Mouse (Mus musculus) olfactory bulb, adult 2 months (tissue): ENCODE data around the gene Tpk1. TPM values are rescaled to one million over a fixed set of nuclear protein-coding genes. Genes with fewer than 3 reads are reported as not detected.

Experiments used
- H3K27ac ChIP-seq: fragments of 200-500 bp; 2 replicates; pipeline ENCODE4 v1.5.1; 2012; ENCODE audit warnings: low read depth, low read length; ENCODE audit not compliant: insufficient read depth
- H3K4me1 ChIP-seq: fragments of 200-500 bp; 2 replicates; pipeline ENCODE4 v1.6.1; 2012; ENCODE audit warnings: low read length; ENCODE audit not compliant: control insufficient read depth, insufficient read depth
- H3K4me3 ChIP-seq: fragments of 200-500 bp; 2 replicates; pipeline ENCODE4 v1.5.1; 2012; ENCODE audit warnings: mild to moderate bottlenecking, low read depth, low read length, moderate library complexity; ENCODE audit not compliant: insufficient read depth
- CTCF ChIP-seq: fragments of 200-500 bp; IDR thresholded peaks from 2 replicates; pipeline ENCODE4 v1.5.1; 2012; ENCODE audit warnings: low read depth, mild to moderate bottlenecking, low read length, moderate library complexity; ENCODE audit not compliant: insufficient read depth
- POLR2A ChIP-seq: fragments of 200-500 bp; IDR thresholded peaks from 2 replicates; pipeline ENCODE4 v1.6.1; 2012; ENCODE audit warnings: mild to moderate bottlenecking, low read depth, low read length, moderate library complexity; ENCODE audit not compliant: insufficient read depth
- whole genome bisulfite sequencing: fragments of 180-500 bp; shearing (Covaris S2); methylation state at CpG from one replicate; pipeline ENCODE4 v1.1.7; 2018; 5-methylcytosine and 5-hydroxymethylcytosine counted together
- polyA plus RNA-seq: library from polyadenylated mRNA; stranded (reverse); fragments of >200 nt; gene quantifications from 2 replicates; pipeline ENCODE4 v1.2.4, GENCODE M21; 2012; ENCODE audit warnings: low replicate concordance; ENCODE audit not compliant: missing spikeins, insufficient read depth, insufficient read length

Gene Tpk1
- polyA plus RNA-seq, 1 experiment: not detected

DNA sequence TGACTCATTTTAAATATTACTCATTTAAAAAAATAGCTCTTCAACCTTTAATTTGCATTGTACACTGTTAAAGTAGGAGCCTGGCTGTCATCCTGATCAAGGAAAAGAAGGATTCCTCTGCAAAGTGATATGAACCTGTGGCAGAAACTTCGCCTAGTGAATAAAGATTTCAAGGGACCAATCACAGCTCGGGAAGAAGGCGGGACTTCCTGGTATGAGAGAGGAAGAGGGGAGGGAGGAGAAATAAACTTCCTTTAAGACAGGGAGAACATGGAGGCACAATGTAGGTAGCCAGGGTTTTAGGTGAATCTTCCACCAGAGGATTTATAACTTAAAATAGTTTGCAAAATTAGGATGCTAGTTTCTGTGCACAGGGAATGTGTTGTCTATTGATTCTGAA lies 223.9 kb downstream of the Tpk1 start:
- WGBS: 93% methylated on average over 3 of the region's 3 CpGs

DNA sequence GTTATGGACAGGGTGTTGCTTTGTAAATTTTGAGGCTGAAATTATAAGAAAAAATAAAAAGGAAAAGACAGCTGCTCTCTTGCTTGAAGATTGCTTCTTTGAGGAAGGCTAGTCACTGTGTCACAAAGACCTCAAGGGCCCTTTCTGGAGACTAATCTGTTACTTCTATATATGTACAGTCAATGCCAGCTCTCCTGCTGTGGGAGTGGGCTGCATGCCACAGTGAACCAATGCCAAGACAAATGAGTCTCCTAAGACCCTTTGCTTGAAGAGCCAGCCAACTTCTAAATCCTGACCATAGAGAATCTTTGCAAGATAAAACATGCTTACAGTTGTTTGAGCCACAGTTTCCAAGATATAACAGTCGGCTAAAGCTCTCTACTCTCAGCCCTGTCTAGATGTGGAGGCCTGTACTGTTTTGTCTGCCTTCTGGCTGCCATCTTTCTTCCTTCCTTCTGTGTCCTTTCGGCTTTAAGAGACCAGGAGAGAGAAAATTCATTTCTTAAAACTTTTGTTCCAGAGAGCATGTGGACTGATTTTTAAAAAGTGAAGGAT lies 230.0 kb downstream of the Tpk1 start:
- no peak overlapping the region for H3K27ac ChIP-seq
- TF ChIP-seq CTCF: no peak
- TF ChIP-seq POLR2A: no peak
- H3K4me1 ChIP-seq: no peaks in the 10 kb centered on the region
- no peak overlapping the region for H3K4me3 ChIP-seq
- 40% methylated on average over 2 of the region's 2 CpGs for WGBS

More for the DNA sequence above, 223.9 kb downstream of the Tpk1 start:
- no peak for TF ChIP-seq CTCF
- TF ChIP-seq POLR2A: no peak
- no peak overlapping the region for H3K27ac ChIP-seq
- no peaks in the 10 kb centered on the region for H3K4me1 ChIP-seq
- no peak overlapping the region for H3K4me3 ChIP-seq

DNA sequence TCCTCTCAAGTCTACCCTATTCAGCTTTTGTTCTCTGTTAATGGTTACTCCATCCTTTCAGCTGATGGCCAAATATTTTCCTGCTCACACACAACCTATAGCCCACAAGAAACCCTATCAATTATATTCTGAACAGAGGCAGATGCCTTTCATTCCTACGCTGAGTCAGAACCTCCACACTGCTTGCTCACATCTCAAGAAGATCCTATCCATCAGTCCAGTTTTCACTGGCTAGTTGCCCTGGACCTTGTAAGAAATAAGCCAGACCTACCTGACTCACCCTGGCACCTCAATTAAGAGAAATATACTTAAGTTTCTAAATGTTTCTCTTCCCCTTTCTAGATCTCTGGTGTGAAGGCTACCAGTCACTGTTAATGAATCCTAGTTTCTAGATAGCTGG lies 231.7 kb downstream of the Tpk1 start:
- no peak for TF ChIP-seq CTCF
- H3K4me1 ChIP-seq: no peaks in the 10 kb centered on the region
- no peak overlapping the region for H3K4me3 ChIP-seq
- 93% methylated on average over 1 of the region's 1 CpGs for WGBS
- H3K27ac ChIP-seq: no peak overlapping the region

DNA sequence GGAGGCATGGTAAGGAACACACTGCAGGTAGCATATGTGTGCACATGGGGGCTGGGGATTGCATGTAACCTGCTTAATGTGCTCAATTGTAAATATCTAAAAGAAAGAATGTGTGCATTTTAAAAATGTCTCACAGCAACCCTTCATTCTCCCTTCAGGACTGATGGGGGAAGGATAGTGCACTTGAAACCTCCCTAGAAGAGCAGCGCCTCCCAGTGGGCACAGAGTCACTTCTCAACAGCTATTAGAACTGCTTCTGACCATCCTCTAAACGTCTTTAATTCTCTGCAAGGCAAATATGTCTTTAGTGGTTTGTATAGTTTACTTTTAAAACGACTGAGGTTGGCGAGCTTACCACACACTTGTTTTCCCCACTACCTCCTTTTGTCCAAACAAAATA lies 241.1 kb downstream of the Tpk1 start:
- 60% methylated on average over 4 of the region's 4 CpGs for WGBS
- TF ChIP-seq CTCF: no peak
- no peak for TF ChIP-seq POLR2A

DNA sequence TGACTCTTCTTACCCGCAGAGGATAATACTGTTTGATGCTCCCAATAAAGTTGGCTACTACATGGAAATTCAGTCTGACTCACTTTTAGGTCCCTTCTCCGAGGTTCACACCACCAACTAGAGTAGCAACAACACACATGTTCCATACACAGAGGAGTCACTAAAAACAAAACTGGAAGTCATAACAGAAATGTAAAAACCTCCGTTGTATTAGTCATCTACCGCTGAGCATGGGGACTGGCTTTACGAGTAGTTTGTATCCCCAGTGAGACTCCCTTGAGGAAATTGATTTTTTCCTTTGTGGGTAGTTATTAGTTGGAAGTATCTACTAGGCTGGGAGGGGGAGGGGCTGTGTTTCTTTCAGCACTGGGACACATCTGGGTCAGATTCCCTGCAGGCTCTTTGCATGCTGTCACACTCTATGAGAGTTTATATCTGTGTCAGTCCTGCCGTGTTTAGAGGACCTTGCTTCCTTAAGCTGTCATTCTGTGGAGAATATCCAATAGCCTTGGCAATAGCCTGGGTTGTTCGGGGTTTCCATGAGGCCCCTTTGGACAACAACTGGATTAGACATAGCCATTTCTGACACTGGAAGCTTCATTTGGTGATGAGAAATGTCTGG lies 245.6 kb downstream of the Tpk1 start:
- Histone ChIP-seq H3K27ac (no peak overlapping the region), H3K4me1 (no peaks in the 10 kb centered on the region), H3K4me3 (no peak overlapping the region)
- WGBS: 79% methylated on average over 7 of the region's 7 CpGs
- no peak for TF ChIP-seq CTCF
- TF ChIP-seq POLR2A: no peak

More for the DNA sequence above, 241.1 kb downstream of the Tpk1 start:
- Histone ChIP-seq H3K4me1 (no peaks in the 10 kb centered on the region), H3K27ac (no peak overlapping the region), H3K4me3 (no peak overlapping the region)

DNA sequence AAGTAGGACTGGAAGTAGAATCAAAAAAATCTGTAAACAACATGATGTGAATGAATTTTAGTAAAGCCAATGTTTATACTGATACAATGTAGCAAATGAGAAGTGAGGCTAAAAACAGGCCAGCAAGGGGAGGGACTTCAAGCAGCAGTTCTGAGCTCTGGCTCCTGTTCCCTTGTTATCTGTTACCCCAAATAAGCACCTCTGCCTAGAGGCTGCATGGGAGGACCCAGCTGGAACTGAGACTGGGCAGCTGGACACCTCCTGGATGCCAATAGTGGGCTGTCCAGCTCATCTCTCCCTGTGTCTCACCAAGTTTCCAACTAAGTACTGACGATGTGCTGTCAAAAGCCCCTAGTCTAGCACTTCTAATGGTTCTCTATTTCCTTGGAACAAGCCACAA lies 257.1 kb downstream of the Tpk1 start:
- 74% methylated on average over 1 of the region's 1 CpGs for WGBS
- TF ChIP-seq CTCF: no peak
- no peak for TF ChIP-seq POLR2A
- Histone ChIP-seq H3K4me3 (no peak overlapping the region), H3K27ac (no peak overlapping the region), H3K4me1 (no peaks in the 10 kb centered on the region)

DNA sequence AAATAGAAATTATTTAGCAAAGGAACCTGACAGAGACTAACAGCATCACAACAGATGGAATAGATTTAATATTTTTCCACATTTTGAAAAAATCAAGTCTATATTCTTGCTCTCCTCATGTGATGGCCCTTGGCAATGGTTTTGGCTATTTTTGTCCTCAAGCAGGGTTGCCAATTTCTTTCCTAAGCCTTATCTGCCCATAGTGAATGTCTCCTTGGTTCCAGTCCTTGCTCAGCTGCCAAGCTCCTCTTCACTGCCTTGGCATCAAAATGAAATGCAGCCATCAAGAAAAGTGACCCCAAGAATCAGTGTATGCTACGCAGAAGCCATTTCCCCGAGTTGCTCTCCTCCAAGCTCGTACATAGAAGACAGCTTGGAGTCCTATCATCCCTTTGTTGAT lies 263.0 kb downstream of the Tpk1 start:
- TF ChIP-seq CTCF (no peak), POLR2A (no peak)
- 90% methylated on average over 3 of the region's 3 CpGs for WGBS
- Histone ChIP-seq H3K4me1 (no peaks in the 10 kb centered on the region), H3K4me3 (no peak overlapping the region), H3K27ac (no peak overlapping the region)

DNA sequence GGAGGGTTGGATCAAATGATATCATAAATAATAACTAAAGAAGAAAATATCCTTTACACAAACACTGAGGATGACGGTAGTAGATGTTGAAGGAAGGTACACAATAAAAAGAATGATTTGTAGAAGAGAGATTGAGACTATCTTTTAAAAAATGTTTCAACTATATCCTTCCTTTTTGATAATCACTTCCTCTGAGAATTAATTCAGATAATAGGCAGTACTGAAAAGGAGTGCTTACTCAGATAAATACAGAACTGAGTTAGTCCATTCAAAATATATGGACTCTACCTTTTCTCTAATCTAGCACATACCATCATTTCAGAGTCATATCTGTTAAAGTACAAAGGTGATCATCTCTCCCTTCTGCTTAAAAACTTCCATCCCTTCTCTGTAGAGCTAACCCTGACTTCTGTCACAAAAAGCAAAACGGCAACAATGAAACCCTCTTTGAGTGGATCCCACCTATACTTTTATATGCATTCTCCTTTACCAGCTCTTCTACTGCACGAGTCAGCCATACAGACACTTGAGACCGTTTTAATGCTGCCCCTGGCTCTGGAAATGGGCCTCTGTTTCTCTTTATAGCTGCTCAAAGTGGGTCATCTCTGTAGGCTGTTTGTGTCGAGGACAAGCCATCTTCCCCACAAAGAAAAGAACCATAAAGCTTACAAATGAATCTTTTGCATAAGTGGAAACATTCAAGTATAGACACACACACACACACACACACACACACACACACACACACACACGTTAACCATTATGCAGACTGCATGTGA lies 263.7 kb downstream of the Tpk1 start:
- TF ChIP-seq CTCF: no peak
- TF ChIP-seq POLR2A: no peak
- Histone ChIP-seq H3K27ac (no peak overlapping the region), H3K4me1 (no peaks in the 10 kb centered on the region), H3K4me3 (no peak overlapping the region)
- 73% methylated on average over 6 of the region's 6 CpGs for WGBS

DNA sequence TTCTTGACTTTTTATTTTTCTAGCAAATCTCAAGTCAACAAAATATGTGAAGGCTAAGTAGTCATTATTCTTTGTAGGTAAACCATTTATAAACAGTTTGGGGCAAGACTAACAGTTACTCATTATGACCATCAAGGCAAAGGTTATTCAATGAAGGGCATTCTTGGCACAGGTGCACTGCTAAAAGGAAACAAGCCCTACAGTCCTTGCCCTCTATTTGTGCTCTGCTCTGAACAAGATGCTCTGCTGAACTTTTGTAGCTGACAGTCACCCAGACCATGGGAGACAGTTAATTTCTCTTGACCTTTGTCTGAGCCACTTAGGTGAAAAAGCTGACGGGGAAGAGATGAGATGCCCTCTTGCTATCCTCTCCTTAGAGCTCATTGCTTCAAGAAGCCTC lies 269.7 kb downstream of the Tpk1 start:
- WGBS: 95% methylated on average over 1 of the region's 1 CpGs
- Histone ChIP-seq H3K4me1 (no peaks in the 10 kb centered on the region), H3K27ac (no peak overlapping the region), H3K4me3 (no peak overlapping the region)
- no peak for TF ChIP-seq POLR2A
- TF ChIP-seq CTCF: no peak
